Mouse (Mus musculus): Measurements from ENCODE around the gene Mindy4.
A peak's percentile ranks its signal among the peaks of the same experiment; 100 is the strongest.

GRCm38 (mm10) chr6:55324785-55325184, 121.6 kb downstream of the Mindy4 start:
- TF ChIP-seq CTCF (IDR thresholded peaks at IDR 0.05; ENCODE audit: low read depth) (peak; percentile 77), EP300 (IDR thresholded peaks at IDR 0.05; ENCODE audit: low read depth) (no peak)
